Mouse (Mus musculus): ENCODE measurements around the gene Ostm1. TPM values are rescaled to one million over a fixed set of nuclear protein-coding genes. Genes with fewer than 3 reads are reported as not detected.

Gene Ostm1
- polyA plus RNA-seq, 1 experiment from 2014 or later, result 40.3 TPM

- H3K36me3 ChIP-seq (ENCODE audit: control insufficient read depth, insufficient read depth, low read length), result no peaks in the 10 kb centered on the region
- 7% methylated on average over 12 of the region's 12 CpGs for WGBS
- no peak for ATAC-seq (ENCODE audit: low read depth)
- H3K9me3 ChIP-seq (ENCODE audit: control insufficient read depth, low read length), result 0 out of 2 replicates have a peak, but pooled peaks cover under 1% of the 10 kb centered on the region
- no peak overlapping the region for H3K4me2 ChIP-seq (ENCODE audit: low read depth, low read length)
- H3K27me3 ChIP-seq (ENCODE audit: control insufficient read depth, insufficient read depth, low read length), result peaks cover 53% of the 10 kb centered on the region
- no peak overlapping the region for H3K4me3 ChIP-seq (ENCODE audit: low read depth, low read length)
- no peak overlapping the region for H3K9ac ChIP-seq (replicated peaks; ENCODE audit: low read depth, low read length)
- H3K27ac ChIP-seq (ENCODE audit: low read depth, low read length), result no peak overlapping the region
- peaks cover 3% of the 10 kb centered on the region; the same call in 1 of the 2 replicates for H3K4me1 ChIP-seq (ENCODE audit: control insufficient read depth, insufficient read depth, low read length)
Observed at GRCm38 (mm10) chr10:42613075-42613474, 29.5 kb downstream of the Ostm1 start.

DNA sequence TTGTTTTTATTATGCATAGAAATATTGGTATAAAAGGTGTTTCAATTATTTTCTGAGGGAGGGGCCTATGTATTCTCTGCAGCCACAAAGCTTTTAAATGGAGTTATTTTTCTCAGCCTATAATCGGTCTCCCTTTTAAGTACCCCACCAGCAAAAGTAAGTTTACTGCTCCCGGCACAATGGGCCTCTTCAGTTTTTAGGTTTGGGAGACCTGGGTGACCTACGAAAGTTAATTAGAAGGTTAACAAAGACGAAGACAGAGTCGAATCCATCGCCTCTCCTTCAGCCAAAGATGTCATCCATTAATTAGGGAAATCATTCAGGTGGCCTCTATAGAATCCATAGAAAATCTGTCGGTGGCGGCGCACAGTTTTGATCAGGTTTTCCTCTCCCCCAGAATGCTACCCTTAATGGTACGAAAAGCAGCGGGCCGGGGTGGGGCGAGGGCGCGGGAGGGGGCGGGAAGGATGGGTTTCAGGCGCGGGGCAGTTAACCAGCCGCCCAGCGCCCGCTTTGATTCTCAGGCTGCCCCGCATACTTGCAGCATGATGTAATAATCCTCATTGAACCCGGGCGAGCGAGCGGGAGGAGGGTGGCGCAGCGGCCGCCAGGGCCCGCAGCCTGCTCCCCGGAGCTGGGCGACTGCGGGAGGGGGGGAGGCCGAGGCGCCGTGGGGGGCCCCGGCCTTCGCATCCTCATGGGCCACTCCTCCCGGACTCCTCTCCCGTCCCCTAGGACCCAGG, 30.2 kb downstream of the Ostm1 start:
- no peak overlapping the region for H3K9ac ChIP-seq (replicated peaks; ENCODE audit: low read depth, low read length)
- H3K4me3 ChIP-seq (ENCODE audit: low read depth, low read length), result 0 out of 2 replicates have a peak overlapping the region, but pooled peaks have one; percentile 5
- H3K4me1 ChIP-seq (ENCODE audit: control insufficient read depth, insufficient read depth, low read length), result peaks cover 3% of the 10 kb centered on the region; the same call in 1 of the 2 replicates
- WGBS, result under 1% methylated on average over 37 of the region's 40 CpGs
- H3K4me2 ChIP-seq (ENCODE audit: low read depth, low read length), result peak overlapping the region; percentile 35
- H3K9me3 ChIP-seq (ENCODE audit: control insufficient read depth, low read length), result no peaks in the 10 kb centered on the region
- peaks cover 56% of the 10 kb centered on the region for H3K27me3 ChIP-seq (ENCODE audit: control insufficient read depth, insufficient read depth, low read length)
- no peak overlapping the region for H3K27ac ChIP-seq (ENCODE audit: low read depth, low read length)
- no peak; the same call in 1 of the 2 replicates for ATAC-seq (ENCODE audit: low read depth)
- no peaks in the 10 kb centered on the region for H3K36me3 ChIP-seq (ENCODE audit: control insufficient read depth, insufficient read depth, low read length)

GRCm38 (mm10) chr10:42614766-42615165, 31.1 kb downstream of the Ostm1 start:
- Histone ChIP-seq H3K27me3 (ENCODE audit: control insufficient read depth, insufficient read depth, low read length) (peaks cover 59% of the 10 kb centered on the region), H3K27ac (ENCODE audit: low read depth, low read length) (no peak overlapping the region)
- no peak for ATAC-seq (ENCODE audit: low read depth)

GRCm38 (mm10) chr10:42618291-42618690, 34.7 kb downstream of the Ostm1 start:
- no peak for ATAC-seq (ENCODE audit: low read depth)
- Histone ChIP-seq H3K4me3 (ENCODE audit: low read depth, low read length) (no peak overlapping the region), H3K9me3 (ENCODE audit: control insufficient read depth, low read length) (no peaks in the 10 kb centered on the region), H3K9ac (replicated peaks; ENCODE audit: low read depth, low read length) (no peak overlapping the region), H3K4me2 (ENCODE audit: low read depth, low read length) (no peak overlapping the region), H3K36me3 (ENCODE audit: control insufficient read depth, insufficient read depth, low read length) (no peaks in the 10 kb centered on the region), H3K27me3 (ENCODE audit: control insufficient read depth, insufficient read depth, low read length) (peaks cover 61% of the 10 kb centered on the region), H3K27ac (ENCODE audit: low read depth, low read length) (no peak overlapping the region), H3K4me1 (ENCODE audit: control insufficient read depth, insufficient read depth, low read length) (peaks cover 3% of the 10 kb centered on the region; the same call in 1 of the 2 replicates)
- 51% methylated on average over 2 of the region's 2 CpGs for WGBS

More at GRCm38 (mm10) chr10:42614766-42615165, 31.1 kb downstream of the Ostm1 start:
- WGBS, result 11% methylated on average over 9 of the region's 9 CpGs
- peaks cover 3% of the 10 kb centered on the region; the same call in 1 of the 2 replicates for H3K4me1 ChIP-seq (ENCODE audit: control insufficient read depth, insufficient read depth, low read length)
- H3K4me2 ChIP-seq (ENCODE audit: low read depth, low read length), result no peak overlapping the region
- H3K4me3 ChIP-seq (ENCODE audit: low read depth, low read length), result no peak overlapping the region
- H3K9ac ChIP-seq (replicated peaks; ENCODE audit: low read depth, low read length), result no peak overlapping the region
- no peaks in the 10 kb centered on the region for H3K36me3 ChIP-seq (ENCODE audit: control insufficient read depth, insufficient read depth, low read length)
- H3K9me3 ChIP-seq (ENCODE audit: control insufficient read depth, low read length), result no peaks in the 10 kb centered on the region

GRCm38 (mm10) chr10:42625907-42626306, 42.3 kb downstream of the Ostm1 start:
- H3K4me1 ChIP-seq (ENCODE audit: control insufficient read depth, insufficient read depth, low read length), result no peaks in the 10 kb centered on the region
- H3K4me2 ChIP-seq (ENCODE audit: low read depth, low read length), result no peak overlapping the region
- ATAC-seq (ENCODE audit: low read depth), result no peak
- no peak overlapping the region for H3K9ac ChIP-seq (replicated peaks; ENCODE audit: low read depth, low read length)
- no peak overlapping the region for H3K27ac ChIP-seq (ENCODE audit: low read depth, low read length)
- H3K4me3 ChIP-seq (ENCODE audit: low read depth, low read length), result no peak overlapping the region
- WGBS, result 83% methylated on average over 2 of the region's 2 CpGs
- H3K27me3 ChIP-seq (ENCODE audit: control insufficient read depth, insufficient read depth, low read length), result peaks cover 66% of the 10 kb centered on the region
- H3K9me3 ChIP-seq (ENCODE audit: control insufficient read depth, low read length), result no peaks in the 10 kb centered on the region
- H3K36me3 ChIP-seq (ENCODE audit: control insufficient read depth, insufficient read depth, low read length), result no peaks in the 10 kb centered on the region

- H3K4me3 ChIP-seq (ENCODE audit: low read depth, low read length), result no peak overlapping the region
- H3K27ac ChIP-seq (ENCODE audit: low read depth, low read length), result no peak overlapping the region
- no peak overlapping the region for H3K9ac ChIP-seq (replicated peaks; ENCODE audit: low read depth, low read length)
- 0 out of 2 replicates have a peak, but pooled peaks cover under 1% of the 10 kb centered on the region for H3K4me1 ChIP-seq (ENCODE audit: control insufficient read depth, insufficient read depth, low read length)
- no peaks in the 10 kb centered on the region for H3K36me3 ChIP-seq (ENCODE audit: control insufficient read depth, insufficient read depth, low read length)
- WGBS, result 1% methylated on average over 19 of the region's 19 CpGs
- peaks cover 65% of the 10 kb centered on the region for H3K27me3 ChIP-seq (ENCODE audit: control insufficient read depth, insufficient read depth, low read length)
- no peaks in the 10 kb centered on the region for H3K9me3 ChIP-seq (ENCODE audit: control insufficient read depth, low read length)
- ATAC-seq (ENCODE audit: low read depth), result no peak
- no peak overlapping the region for H3K4me2 ChIP-seq (ENCODE audit: low read depth, low read length)
Observed at GRCm38 (mm10) chr10:42630596-42631355, 47.2 kb downstream of the Ostm1 start.

DNA sequence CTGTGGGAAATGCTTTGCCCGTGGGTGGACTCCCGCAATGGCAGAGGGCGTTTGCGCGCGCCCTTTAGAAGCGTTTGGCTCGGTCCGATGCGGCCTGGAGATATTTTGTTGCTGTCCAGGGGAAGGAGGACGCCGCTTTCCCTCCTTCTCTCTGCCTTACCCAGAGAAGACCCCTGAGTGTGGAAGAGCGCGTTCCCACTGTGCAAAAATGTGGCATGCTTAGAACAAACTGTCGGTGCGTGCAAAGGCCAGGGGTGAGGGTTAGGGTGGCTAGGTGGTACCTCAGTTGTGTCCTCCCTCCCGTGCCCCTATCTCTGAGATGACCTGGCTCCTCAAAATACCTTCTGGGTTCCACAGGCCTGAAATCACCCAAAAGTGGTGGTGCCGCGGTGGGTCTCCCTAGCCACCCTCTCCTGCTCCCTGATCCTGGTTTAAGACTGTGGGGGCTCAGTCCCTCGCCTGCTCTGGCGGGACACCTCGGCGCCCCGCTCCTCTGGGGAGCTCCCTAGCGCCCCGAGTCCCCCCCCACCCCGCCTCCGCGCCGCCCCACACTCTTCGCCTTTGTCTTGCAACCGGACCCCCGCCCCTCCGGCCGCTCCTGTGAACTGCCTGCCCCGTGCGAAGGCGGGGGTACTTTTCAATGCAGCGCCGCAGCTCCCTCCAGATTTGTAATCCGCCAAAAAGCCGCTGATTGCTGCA, 48.3 kb downstream of the Ostm1 start:
- Histone ChIP-seq H3K9ac (replicated peaks; ENCODE audit: low read depth, low read length) (no peak overlapping the region), H3K27me3 (ENCODE audit: control insufficient read depth, insufficient read depth, low read length) (peaks cover 63% of the 10 kb centered on the region), H3K36me3 (ENCODE audit: control insufficient read depth, insufficient read depth, low read length) (no peaks in the 10 kb centered on the region), H3K4me3 (ENCODE audit: low read depth, low read length) (no peak overlapping the region; the same call in 1 of the 2 replicates), H3K4me2 (ENCODE audit: low read depth, low read length) (no peak overlapping the region), H3K27ac (ENCODE audit: low read depth, low read length) (no peak overlapping the region), H3K4me1 (ENCODE audit: control insufficient read depth, insufficient read depth, low read length) (0 out of 2 replicates have a peak, but pooled peaks cover 3% of the 10 kb centered on the region), H3K9me3 (ENCODE audit: control insufficient read depth, low read length) (no peaks in the 10 kb centered on the region)
- under 1% methylated on average over 42 of the region's 42 CpGs for WGBS
- ATAC-seq (ENCODE audit: low read depth), result no peak

GRCm38 (mm10) chr10:42632453-42633360, 49.1 kb downstream of the Ostm1 start:
- Histone ChIP-seq H3K4me3 (ENCODE audit: low read depth, low read length) (no peak overlapping the region; the same call in 1 of the 2 replicates), H3K27ac (ENCODE audit: low read depth, low read length) (no peak overlapping the region), H3K4me2 (ENCODE audit: low read depth, low read length) (peak overlapping the region; percentile 11; the same call in 1 of the 2 replicates), H3K4me1 (ENCODE audit: control insufficient read depth, insufficient read depth, low read length) (0 out of 2 replicates have a peak, but pooled peaks cover 3% of the 10 kb centered on the region), H3K9me3 (ENCODE audit: control insufficient read depth, low read length) (no peaks in the 10 kb centered on the region), H3K36me3 (ENCODE audit: control insufficient read depth, insufficient read depth, low read length) (no peaks in the 10 kb centered on the region), H3K9ac (replicated peaks; ENCODE audit: low read depth, low read length) (no peak overlapping the region), H3K27me3 (ENCODE audit: control insufficient read depth, insufficient read depth, low read length) (peaks cover 62% of the 10 kb centered on the region)
- WGBS, result under 1% methylated on average over 39 of the region's 39 CpGs
- ATAC-seq (ENCODE audit: low read depth), result no peak
